Mouse (Mus musculus) stomach, postnatal 0 days (tissue): ENCODE measurements around the gene Prmt8. TPM values are rescaled to one million over a fixed set of nuclear protein-coding genes. Genes with fewer than 3 reads are reported as not detected.

ENCODE experiments used
- ATAC-seq: fragments of 200-750 bp; cut with Nextera tagmentation; 2 replicates; pipeline ENCODE4 v1.8.0; 2017; ENCODE audit not compliant: low FRiP score, low TSS enrichment
- DNase-seq: peaks from one replicate; pipeline ENCODE4 v3.0.0-alpha.2; 2016; ENCODE audit warnings: low spot score
- H3K27ac ChIP-seq: fragments of 300-500 bp; sonication (generic); replicated peaks from 2 replicates; pipeline ENCODE4 v1.5.1; 2014; ENCODE audit warnings: mild to moderate bottlenecking, control low read depth
- H3K27me3 ChIP-seq: fragments of 300-500 bp; sonication (generic); 2 replicates; pipeline ENCODE4 v1.6.1; 2014; ENCODE audit warnings: low read length; ENCODE audit not compliant: control insufficient read depth, insufficient read depth
- H3K36me3 ChIP-seq: fragments of 300-500 bp; sonication (generic); 2 replicates; pipeline ENCODE4 v1.6.1; 2014; ENCODE audit warnings: low read length, mixed read lengths; ENCODE audit not compliant: control insufficient read depth, insufficient read depth
- H3K4me1 ChIP-seq: fragments of 300-500 bp; sonication (generic); replicated peaks from 2 replicates; pipeline ENCODE4 v1.6.1; 2014; ENCODE audit warnings: antibody characterized with exemption; ENCODE audit not compliant: control insufficient read depth, insufficient read depth
- H3K4me2 ChIP-seq: fragments of 300-500 bp; sonication (generic); replicated peaks from 2 replicates; pipeline ENCODE4 v1.6.1; 2014; ENCODE audit warnings: low read depth, mild to moderate bottlenecking, control low read depth, moderate library complexity
- H3K4me3 ChIP-seq: fragments of 300-500 bp; sonication (generic); 2 replicates; pipeline ENCODE4 v1.5.1; 2014; ENCODE audit warnings: low read depth, low read length, control low read depth
- H3K9ac ChIP-seq: fragments of 300-500 bp; sonication (generic); 2 replicates; pipeline ENCODE4 v1.6.1; 2014; ENCODE audit warnings: mild to moderate bottlenecking, low read length, control low read depth, mixed read lengths
- H3K9me3 ChIP-seq: fragments of 300-500 bp; sonication (generic); 2 replicates; pipeline ENCODE4 v1.6.1; 2016; ENCODE audit warnings: low read length; ENCODE audit not compliant: control insufficient read depth
- CTCF ChIP-seq: IDR thresholded peaks from 2 replicates; pipeline ENCODE4 v1.5.1; 2016; ENCODE audit warnings: antibody characterized with exemption, low read depth, mild to moderate bottlenecking, moderate library complexity
- EP300 ChIP-seq: optimal IDR thresholded peaks from 2 replicates; pipeline ENCODE3; 2016; ENCODE audit warnings: antibody characterized with exemption
- WGBS: fragments of 180-500 bp; shearing (Covaris S2); extraction: QIAGEN DNeasy Blood & Tissue Kit; methylation state at CpG from one replicate; pipeline ENCODE4 v1.1.7; 2014; 5-methylcytosine and 5-hydroxymethylcytosine counted together
- polyA plus RNA-seq: library from polyadenylated mRNA; unstranded; fragments of >200 nt; fragmentation: Nextera tagmentation; extraction: Ambion mirVana; gene quantifications from 2 replicates; pipeline ENCODE4 v1.2.1, GENCODE M21; 2015

Prmt8 gene
- polyA plus RNA-seq, 1 experiment from 2014 or later, result 0.12 TPM

GRCm38 (mm10) chr6:127751499-127751898 is 17.8 kb downstream of the Prmt8 start:
- Histone ChIP-seq H3K4me2 (no peak overlapping the region), H3K4me3 (no peak overlapping the region), H3K36me3 (no peaks in the 10 kb centered on the region), H3K9me3 (no peaks in the 10 kb centered on the region), H3K27ac (no peak overlapping the region), H3K4me1 (no peaks in the 10 kb centered on the region), H3K27me3 (no peaks in the 10 kb centered on the region), H3K9ac (no peak overlapping the region)
- TF ChIP-seq CTCF, result no peak
- TF ChIP-seq EP300, result no peak
- DNase-seq (no peak), ATAC-seq (no peak)
- 93% methylated on average over 9 of the region's 9 CpGs for WGBS

- DNase-seq, result no peak
- H3K4me2 ChIP-seq, result no peak overlapping the region
- no peak overlapping the region for H3K27ac ChIP-seq
- H3K4me3 ChIP-seq, result no peak overlapping the region
- no peaks in the 10 kb centered on the region for H3K27me3 ChIP-seq
- no peak overlapping the region for H3K9ac ChIP-seq
- TF ChIP-seq CTCF, result no peak
- no peak for TF ChIP-seq EP300
- H3K4me1 ChIP-seq, result no peaks in the 10 kb centered on the region
- WGBS, result 75% methylated on average over 8 of the region's 8 CpGs
- H3K36me3 ChIP-seq, result no peaks in the 10 kb centered on the region
- ATAC-seq, result no peak
- H3K9me3 ChIP-seq, result no peaks in the 10 kb centered on the region
Observed at GRCm38 (mm10) chr6:127748793-127749192, 20.5 kb downstream of the Prmt8 start.

- DNase-seq, result no peak
- no peak overlapping the region for H3K4me2 ChIP-seq
- WGBS, result 84% methylated on average over 12 of the region's 12 CpGs
- TF ChIP-seq CTCF (no peak), EP300 (no peak)
- H3K27ac ChIP-seq, result no peak overlapping the region
- no peaks in the 10 kb centered on the region for H3K9me3 ChIP-seq
- H3K36me3 ChIP-seq, result no peaks in the 10 kb centered on the region
- H3K9ac ChIP-seq, result no peak overlapping the region
- ATAC-seq, result no peak
- H3K27me3 ChIP-seq, result no peaks in the 10 kb centered on the region
- no peak overlapping the region for H3K4me3 ChIP-seq
- no peaks in the 10 kb centered on the region for H3K4me1 ChIP-seq
Observed at GRCm38 (mm10) chr6:127742290-127742689, 27.0 kb downstream of the Prmt8 start.

- H3K4me2 ChIP-seq, result no peak overlapping the region
- TF ChIP-seq EP300 (no peak), CTCF (no peak)
- no peak overlapping the region for H3K9ac ChIP-seq
- no peak for DNase-seq
- no peak overlapping the region for H3K27ac ChIP-seq
- no peaks in the 10 kb centered on the region for H3K27me3 ChIP-seq
- peak; percentile 24; the same call in 1 of the 2 replicates for ATAC-seq
- no peaks in the 10 kb centered on the region for H3K9me3 ChIP-seq
- WGBS, result 67% methylated on average over 6 of the region's 6 CpGs
- no peaks in the 10 kb centered on the region for H3K4me1 ChIP-seq
- no peak overlapping the region for H3K4me3 ChIP-seq
- H3K36me3 ChIP-seq, result no peaks in the 10 kb centered on the region
Observed at GRCm38 (mm10) chr6:127741162-127741561, 28.1 kb downstream of the Prmt8 start.

GRCm38 (mm10) chr6:127740711-127741110 is 28.6 kb downstream of the Prmt8 start:
- DNase-seq (no peak), ATAC-seq (no peak)
- Histone ChIP-seq H3K9me3 (no peaks in the 10 kb centered on the region), H3K36me3 (no peaks in the 10 kb centered on the region), H3K27me3 (no peaks in the 10 kb centered on the region), H3K4me2 (no peak overlapping the region), H3K9ac (no peak overlapping the region), H3K4me1 (no peaks in the 10 kb centered on the region), H3K4me3 (no peak overlapping the region), H3K27ac (no peak overlapping the region)
- no peak for TF ChIP-seq CTCF
- TF ChIP-seq EP300, result no peak
- 63% methylated on average over 9 of the region's 9 CpGs for WGBS

- WGBS, result 80% methylated on average over 5 of the region's 5 CpGs
- no peak for ATAC-seq
- no peaks in the 10 kb centered on the region for H3K36me3 ChIP-seq
- no peak overlapping the region for H3K4me2 ChIP-seq
- H3K27me3 ChIP-seq, result no peaks in the 10 kb centered on the region
- H3K4me3 ChIP-seq, result no peak overlapping the region
- no peaks in the 10 kb centered on the region for H3K4me1 ChIP-seq
- no peaks in the 10 kb centered on the region for H3K9me3 ChIP-seq
- no peak overlapping the region for H3K27ac ChIP-seq
- H3K9ac ChIP-seq, result no peak overlapping the region
- no peak for DNase-seq
- no peak for TF ChIP-seq EP300
- no peak for TF ChIP-seq CTCF
Observed at GRCm38 (mm10) chr6:127739921-127740320, 29.4 kb downstream of the Prmt8 start.
